Mouse (Mus musculus): Measurements from ENCODE around the gene Bud13. TPM values are rescaled to one million over a fixed set of nuclear protein-coding genes. Genes with fewer than 3 reads are reported as not detected.
"Not testable (repeated sequence)": the region's sequence is repeated elsewhere in the genome, so short reads cannot be mapped to it uniquely, and the experiment has no call there.

Bud13 gene
- total RNA-seq, 2 experiments from 2014 or later = 5.8 to 7.9 TPM

- no peak for DNase-seq (ENCODE audit: low spot score)
- intact Hi-C loops (cut with DNase I) = no loop called here
These were observed 47.7 kb downstream of the Bud13 start for GRCm38 (mm10) chr9:46330586-46330895.

GRCm38 (mm10) chr9:46331301-46331700 is 48.5 kb downstream of the Bud13 start:
- no peak for DNase-seq (ENCODE audit: low spot score)
- intact Hi-C loops (cut with DNase I) = no loop called here

- no peak for DNase-seq (ENCODE audit: low spot score)
- intact Hi-C loops (cut with DNase I) = no loop called here
These were observed 51.7 kb downstream of the Bud13 start for GRCm38 (mm10) chr9:46334471-46335025.

- intact Hi-C loops (cut with DNase I) = no loop called here
- DNase-seq (ENCODE audit: low spot score) = no peak
These were observed 52.7 kb downstream of the Bud13 start for GRCm38 (mm10) chr9:46335461-46335995.

DNA sequence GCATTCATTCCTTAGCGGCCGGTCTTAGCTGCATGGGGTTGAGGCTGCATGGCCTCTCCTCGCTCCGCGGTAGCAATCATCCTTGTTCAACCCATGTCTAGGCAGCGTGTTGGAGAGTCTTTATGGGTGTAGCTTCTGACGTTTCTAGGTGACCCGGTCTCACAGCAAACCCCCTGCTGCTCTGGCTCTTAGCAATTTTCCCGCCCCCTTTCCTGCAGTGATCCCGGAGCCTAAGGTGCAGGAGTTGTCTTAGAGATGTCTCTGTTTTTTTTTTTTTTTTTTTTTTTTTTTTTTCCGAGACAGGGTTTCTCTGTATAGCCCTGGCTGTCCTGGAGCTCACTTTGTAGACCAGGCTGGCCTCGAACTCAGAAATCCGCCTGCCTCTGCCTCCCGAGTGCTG is 53.5 kb downstream of the Bud13 start:
- intact Hi-C loops (cut with DNase I); DNase-seq (ENCODE audit: low spot score): not testable (repeated sequence)

DNA sequence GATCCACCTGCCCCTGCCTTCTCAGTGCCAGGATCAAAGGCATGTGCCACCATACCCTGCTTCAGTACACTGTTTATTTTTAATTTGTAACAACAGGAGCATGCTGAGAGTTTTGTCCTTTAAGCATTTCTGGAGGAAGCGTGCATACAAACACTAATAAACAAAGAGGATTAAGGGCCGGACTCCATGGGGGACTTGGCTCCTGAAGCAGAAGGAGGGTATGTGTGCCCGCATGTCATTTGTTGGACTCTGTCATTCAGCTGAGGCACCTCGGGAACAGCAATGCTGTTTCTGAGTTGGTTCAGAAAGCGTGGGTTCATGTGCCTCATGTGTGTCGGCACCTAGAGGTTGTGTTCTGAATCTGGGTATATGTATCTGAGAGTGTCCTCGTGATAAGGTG is 54.5 kb downstream of the Bud13 start:
- intact Hi-C loops (cut with DNase I) = no loop called here
- no peak for DNase-seq (ENCODE audit: low spot score)

DNA sequence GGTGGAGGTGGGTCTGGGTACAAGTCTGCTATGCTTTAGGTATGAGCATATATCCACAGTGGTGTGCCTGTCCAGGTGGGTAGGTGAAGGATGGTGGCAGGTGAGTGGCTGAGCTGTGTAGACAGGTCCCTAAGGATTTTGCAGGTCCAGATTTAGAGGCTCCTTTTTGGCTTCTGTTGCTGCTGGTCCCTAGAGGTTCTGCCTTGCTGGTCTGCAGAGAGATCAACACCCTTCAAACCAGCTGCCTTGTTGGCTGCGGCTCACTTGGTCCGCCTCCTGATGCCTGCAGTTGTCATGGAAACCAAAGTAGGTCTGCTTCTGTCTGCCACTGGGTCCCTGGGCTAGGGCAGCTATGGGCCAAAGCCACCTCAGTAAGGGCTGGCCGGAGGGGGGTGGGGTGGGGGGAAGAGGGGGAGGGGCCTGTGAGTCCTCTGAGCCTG is 55.1 kb downstream of the Bud13 start:
- intact Hi-C loops (cut with DNase I) = no loop called here
- no peak for DNase-seq (ENCODE audit: low spot score)

- DNase-seq (ENCODE audit: low spot score) = no peak
- intact Hi-C loops (cut with DNase I) = no loop called here
These were observed 55.6 kb downstream of the Bud13 start for GRCm38 (mm10) chr9:46338384-46338783.

DNA sequence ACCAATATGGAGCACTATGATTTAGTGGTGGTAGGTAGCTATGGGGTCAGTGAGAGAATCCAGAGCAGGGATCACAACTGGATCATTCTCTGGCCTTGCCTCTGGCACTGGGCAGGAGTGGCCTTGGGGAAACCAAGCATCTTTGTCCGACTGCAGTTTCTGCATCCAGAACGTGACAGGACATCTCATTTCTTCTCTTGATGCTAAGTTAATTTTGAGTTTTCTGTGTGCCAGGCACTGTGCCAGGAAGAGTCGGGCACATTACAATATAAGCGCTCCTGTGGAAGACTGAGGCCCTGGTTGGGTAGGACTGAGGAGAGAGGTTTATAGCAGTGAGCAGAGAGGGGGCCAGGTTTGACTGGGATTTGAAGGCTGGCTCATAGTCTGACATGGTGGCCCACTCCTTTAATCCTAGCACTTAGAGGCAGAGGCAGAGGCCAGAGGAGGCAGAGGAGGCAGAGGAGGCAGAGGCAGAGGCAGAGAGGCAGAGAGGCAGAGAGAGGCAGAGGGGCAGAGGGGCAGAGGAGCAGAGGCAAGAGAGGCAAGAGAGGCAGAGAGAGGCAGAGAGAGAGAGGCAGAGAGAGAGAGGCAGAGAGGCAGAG is 56.3 kb downstream of the Bud13 start:
- intact Hi-C loops (cut with DNase I) = no loop called here

DNA sequence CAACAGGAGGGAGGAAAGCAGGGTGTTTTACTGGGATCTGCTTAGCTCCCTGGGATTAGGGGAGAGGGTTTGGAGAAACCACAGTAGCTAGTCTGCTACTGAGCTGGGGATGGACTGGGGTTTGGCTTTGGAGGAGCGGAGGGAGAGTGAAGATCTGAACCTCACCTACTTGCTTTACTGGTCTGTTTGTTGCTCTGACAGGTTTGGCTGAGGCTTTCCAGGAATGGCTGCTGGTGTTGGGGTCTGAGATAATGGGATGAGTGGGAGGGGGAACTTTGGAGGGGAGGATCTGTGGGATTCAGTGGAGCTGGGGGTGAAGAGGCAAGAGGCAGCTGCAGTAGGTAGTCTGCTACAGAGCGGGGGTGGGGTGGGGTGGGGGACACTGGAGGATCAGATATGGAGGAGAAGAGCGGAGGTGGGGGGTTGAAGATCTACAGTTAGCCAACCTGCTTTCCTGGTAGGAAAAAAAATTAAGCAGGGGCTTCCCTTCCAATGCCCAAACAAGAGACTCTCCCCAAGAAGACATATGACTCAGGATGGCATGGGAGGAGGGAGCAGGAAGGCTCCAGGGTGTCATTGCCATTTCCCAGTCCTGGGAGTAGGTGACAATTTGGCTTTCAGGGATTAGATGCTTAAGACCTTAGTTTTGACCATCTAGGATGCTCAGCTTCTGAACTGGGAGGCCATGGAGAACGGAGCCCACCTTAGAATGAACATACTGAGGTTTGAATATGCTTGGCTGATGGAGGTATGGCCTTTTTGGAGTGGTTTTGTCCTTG is 63.3 kb downstream of the Bud13 start:
- intact Hi-C loops (cut with DNase I) = no loop called here
- no peak for DNase-seq (ENCODE audit: low spot score)

More for the DNA sequence above, 56.3 kb downstream of the Bud13 start:
- DNase-seq (ENCODE audit: low spot score) = no peak

Other genes starting within 250 kb of the Bud13 start
- not detected for gene Apoa1, start 54.4 kb upstream of the Bud13 start, total RNA-seq (2021)
- gene Apoc3, start 47.4 kb upstream of the Bud13 start, total RNA-seq (2021) = not detected
- not detected for gene Apoa4, start 42.3 kb upstream of the Bud13 start, total RNA-seq (2021)
- not detected for gene Apoa5, start 14.4 kb upstream of the Bud13 start, total RNA-seq (2021)
- gene Zpr1, start 9.9 kb upstream of the Bud13 start, total RNA-seq (2021) = 10 to 100 TPM; 18.5 to 19.4 TPM
- not detected for gene 4931429L15Rik, start 37.0 kb downstream of the Bud13 start, total RNA-seq (2021)

Data from heart, postnatal 25 days (tissue).